Mouse (Mus musculus): ENCODE results near the gene Iffo2. TPM values are rescaled to one million over a fixed set of nuclear protein-coding genes. Genes with fewer than 3 reads are reported as not detected.

Gene Iffo2
- total and polyA plus RNA-seq, 3 experiments: 0.38 to 3.0 (median 0.60) TPM

GRCm38 (mm10) chr4:139653238-139653637 is 122.9 kb downstream of the Iffo2 start, which contains the start of gene Tas1r2:
Gene Tas1r2 (plus strand): TSS chr4:139653538.
- peaks cover 4% of the 10 kb centered on the region for H3K9me3 ChIP-seq (replicated peaks; ENCODE audit: low read length)
- peaks cover 5 to 7% of the 10 kb centered on the region in 2 experiments for H3K36me3 ChIP-seq (replicated peaks in 1 of 2; ENCODE audit: control insufficient read depth in 1 of 2, insufficient read depth in 1 of 2, low read length in 1 of 2)
- H3K4me1 ChIP-seq (ENCODE audit: control insufficient read depth in 1 of 2, insufficient read depth in 2 of 2): peaks cover 8 to 16% of the 10 kb centered on the region in 2 experiments; a peak in 3 of 4 replicates
- in situ Hi-C loops (cut with MboI; ENCODE audit: low pct_ligation_motif_present, low pct_unique_long_range_greater_than_20kb, low sequenced_read_pairs): no loop called here
- H3K4me2 ChIP-seq (ENCODE audit: insufficient read depth, low read depth, poor library complexity, severe bottlenecking): no peak within 1 kb of the TSS
- H3K27ac ChIP-seq (ENCODE audit: insufficient read depth, low read depth): no peak within 1 kb of the TSS
- peaks cover 62% of the 10 kb centered on the region for H3K27me3 ChIP-seq (replicated peaks)
- no peaks in the 10 kb centered on the region for H3K79me2 ChIP-seq (replicated peaks; ENCODE audit: control insufficient read depth, extremely low read depth, insufficient read depth, poor library complexity, severe bottlenecking)
- dilution Hi-C loops (cut with MboI; ENCODE audit: extremely low pct_ligation_motif_present, extremely low pct_unique_long_range_greater_than_20kb, low sequenced_read_pairs): no loop called here
- no peak for TF ChIP-seq E2F4 (IDR thresholded peaks at IDR 0.05; ENCODE audit: insufficient replicate concordance, low read depth, low read length)
- no peak for TF ChIP-seq HCFC1 (IDR thresholded peaks at IDR 0.05; ENCODE audit: low read depth, low read length)
- no peak for TF ChIP-seq SMC3 (IDR thresholded peaks at IDR 0.05; ENCODE audit: low read depth, low read length)
- no peak for TF ChIP-seq USF1 (IDR thresholded peaks at IDR 0.05; ENCODE audit: low read depth, low read length)
- TF ChIP-seq POLR2AphosphoS2 (IDR thresholded peaks at IDR 0.05; ENCODE audit: low read depth, low read length): no peak
- no peak for TF ChIP-seq IRF4 (IDR thresholded peaks at IDR 0.05; ENCODE audit: low read depth, low read length)
- no peak for TF ChIP-seq GABPA (IDR thresholded peaks at IDR 0.05; ENCODE audit: insufficient replicate concordance, low read depth, low read length)
- no peak for TF ChIP-seq CTCF (conservative IDR thresholded peaks at IDR 0.05 in 1 of 2, IDR thresholded peaks at IDR 0.05 in 1 of 2; ENCODE audit: low read depth in 2 of 2, low read length in 2 of 2)
- no peak for TF ChIP-seq MAX (IDR thresholded peaks at IDR 0.05; ENCODE audit: low read length)
- no peak for TF ChIP-seq SIN3A (IDR thresholded peaks at IDR 0.05; ENCODE audit: low read length)
- TF ChIP-seq CHD1 (IDR thresholded peaks at IDR 0.05; ENCODE audit: low read depth, low read length): no peak
- no peak for TF ChIP-seq ZKSCAN1 (IDR thresholded peaks at IDR 0.05; ENCODE audit: borderline replicate concordance, low read depth, low read length)
- no peak within 1 kb of the TSS for H3K9ac ChIP-seq (ENCODE audit: insufficient read depth, low read depth)
- H3K4me3 ChIP-seq (replicated peaks in 1 of 3; ENCODE audit: low read depth in 2 of 3, low read length in 2 of 3, poor library complexity in 1 of 3): no peak within 1 kb of the TSS
- DNase-seq (ENCODE audit: extremely low read depth): no peak

GRCm38 (mm10) chr4:139661897-139662296 is 131.5 kb downstream of the Iffo2 start:
- dilution Hi-C loops (cut with MboI; ENCODE audit: extremely low pct_ligation_motif_present, extremely low pct_unique_long_range_greater_than_20kb, low sequenced_read_pairs) (no loop called here), in situ Hi-C loops (cut with MboI; ENCODE audit: low pct_ligation_motif_present, low pct_unique_long_range_greater_than_20kb, low sequenced_read_pairs) (no loop called here)
- no peak overlapping the region for H3K27ac ChIP-seq (ENCODE audit: insufficient read depth, low read depth)
- H3K9me3 ChIP-seq (replicated peaks; ENCODE audit: low read length): peaks cover 28% of the 10 kb centered on the region
- H3K36me3 ChIP-seq (replicated peaks in 1 of 2; ENCODE audit: control insufficient read depth in 1 of 2, insufficient read depth in 1 of 2, low read length in 1 of 2): no peaks in the 10 kb centered on the region
- H3K27me3 ChIP-seq (replicated peaks): peaks cover 84% of the 10 kb centered on the region
- TF ChIP-seq ZMIZ1 (IDR thresholded peaks at IDR 0.05; ENCODE audit: low read depth, low read length) (no peak), MYC (IDR thresholded peaks at IDR 0.05; ENCODE audit: low read depth, low read length) (no peak), ZKSCAN1 (IDR thresholded peaks at IDR 0.05; ENCODE audit: borderline replicate concordance, low read depth, low read length) (no peak), KAT2A (IDR thresholded peaks at IDR 0.05; ENCODE audit: insufficient replicate concordance, low read length) (no peak), TBP (conservative IDR thresholded peaks at IDR 0.05; ENCODE audit: low read depth, low read length) (no peak), ZC3H11A (IDR thresholded peaks at IDR 0.05; ENCODE audit: low read depth, low read length) (no peak), POLR2A (IDR thresholded peaks at IDR 0.05; ENCODE audit: low read depth, low read length) (no peak), JUN (IDR thresholded peaks at IDR 0.05; ENCODE audit: insufficient read depth, low read depth, low read length) (no peak), JUND (conservative IDR thresholded peaks at IDR 0.05; ENCODE audit: low read depth, low read length) (no peak), E2F4 (IDR thresholded peaks at IDR 0.05; ENCODE audit: insufficient replicate concordance, low read depth, low read length) (no peak), MAX (IDR thresholded peaks at IDR 0.05; ENCODE audit: low read length) (no peak), HCFC1 (IDR thresholded peaks at IDR 0.05; ENCODE audit: low read depth, low read length) (no peak), USF1 (IDR thresholded peaks at IDR 0.05; ENCODE audit: low read depth, low read length) (no peak), MAFK (IDR thresholded peaks at IDR 0.05; ENCODE audit: insufficient replicate concordance, low read length) (no peak), ZNF384 (IDR thresholded peaks at IDR 0.05; ENCODE audit: low read depth, low read length) (no peak), CHD1 (IDR thresholded peaks at IDR 0.05; ENCODE audit: low read depth, low read length) (no peak), UBTF (IDR thresholded peaks at IDR 0.05; ENCODE audit: low read depth, low read length) (no peak)
- DNase-seq (ENCODE audit: extremely low read depth): no peak
- H3K4me1 ChIP-seq (ENCODE audit: control insufficient read depth in 1 of 2, insufficient read depth in 2 of 2): no peaks in the 10 kb centered on the region
- no peak overlapping the region for H3K4me2 ChIP-seq (ENCODE audit: insufficient read depth, low read depth, poor library complexity, severe bottlenecking)
- H3K9ac ChIP-seq (ENCODE audit: insufficient read depth, low read depth): no peak overlapping the region
- no peak overlapping the region for H3K4me3 ChIP-seq (replicated peaks in 1 of 3; ENCODE audit: low read depth in 2 of 3, low read length in 2 of 3, poor library complexity in 1 of 3)
- no peaks in the 10 kb centered on the region for H3K79me2 ChIP-seq (replicated peaks; ENCODE audit: control insufficient read depth, extremely low read depth, insufficient read depth, poor library complexity, severe bottlenecking)
